Mouse (Mus musculus) CH12.LX (cell line): ENCODE results near the gene Klrd1.

Experiments used
- CTCF ChIP-seq, 2 experiments: IDR thresholded peaks in 1 of 2; conservative IDR thresholded peaks in 1 of 2; 2 replicates each; pipeline ENCODE4 v1.5.1; 2011 to 2012; ENCODE audit warnings: low read depth in 2 of 2, low read length in 2 of 2, improper control_type of control experiment in 1 of 2, inconsistent platforms in 1 of 2, mild to moderate bottlenecking in 1 of 2, moderate library complexity in 1 of 2
- EP300 ChIP-seq: IDR thresholded peaks from 2 replicates; pipeline ENCODE4 v1.6.1; 2011; ENCODE audit warnings: low read length, improper control_type of control experiment
- MAFK ChIP-seq: IDR thresholded peaks from 2 replicates; pipeline ENCODE4 v1.6.1; 2011; ENCODE audit warnings: low read length, improper control_type of control experiment; ENCODE audit not compliant: insufficient replicate concordance
- MAX ChIP-seq: IDR thresholded peaks from 2 replicates; pipeline ENCODE4 v1.6.1; 2011; ENCODE audit warnings: low read length, improper control_type of control experiment
- POLR2A ChIP-seq: IDR thresholded peaks from 2 replicates; pipeline ENCODE4 v1.6.1; 2011; ENCODE audit warnings: low read depth, mild to moderate bottlenecking, improper control_type of control experiment, low read length
- TBP ChIP-seq: conservative IDR thresholded peaks from 2 replicates; pipeline ENCODE4 v1.6.1; 2011; ENCODE audit warnings: low read depth, low read length, improper control_type of control experiment
- ZMIZ1 ChIP-seq: IDR thresholded peaks from 2 replicates; pipeline ENCODE4 v1.6.1; 2012; ENCODE audit warnings: low read depth, mild to moderate bottlenecking, inconsistent platforms, low read length, improper control_type of control experiment

DNA sequence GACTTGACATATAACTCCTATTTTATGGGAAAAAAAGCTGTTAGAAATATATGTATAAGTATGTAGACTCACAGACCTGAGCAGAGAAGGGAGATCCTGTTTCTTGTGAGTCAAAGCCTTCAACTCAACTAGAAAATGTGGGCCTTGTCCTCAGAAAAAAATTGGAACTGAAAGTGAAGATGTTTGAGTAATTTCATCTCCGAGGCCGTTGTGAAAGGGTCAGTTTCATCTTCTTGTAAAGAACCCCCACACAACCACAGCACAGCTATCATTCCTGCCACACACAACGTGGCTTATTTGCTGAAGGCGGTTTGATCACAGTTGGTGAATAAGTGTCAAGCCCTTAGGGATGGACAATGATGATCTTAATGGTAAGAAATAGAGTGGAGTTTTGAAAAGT, 32.2 kb downstream of the Klrd1 start, which contains the start of gene Klrk1:
- TF ChIP-seq CTCF (conservative IDR thresholded peaks at IDR 0.05 in 1 of 2, IDR thresholded peaks at IDR 0.05 in 1 of 2; ENCODE audit: low read depth in 2 of 2, low read length in 2 of 2) (no peak), TBP (no peak), POLR2A (no peak), MAFK (no peak), ZMIZ1 (no peak), EP300 (no peak), MAX (no peak)
